14 mouse cellular contexts compared by ENCODE assay signal in the genomic region with DNA sequence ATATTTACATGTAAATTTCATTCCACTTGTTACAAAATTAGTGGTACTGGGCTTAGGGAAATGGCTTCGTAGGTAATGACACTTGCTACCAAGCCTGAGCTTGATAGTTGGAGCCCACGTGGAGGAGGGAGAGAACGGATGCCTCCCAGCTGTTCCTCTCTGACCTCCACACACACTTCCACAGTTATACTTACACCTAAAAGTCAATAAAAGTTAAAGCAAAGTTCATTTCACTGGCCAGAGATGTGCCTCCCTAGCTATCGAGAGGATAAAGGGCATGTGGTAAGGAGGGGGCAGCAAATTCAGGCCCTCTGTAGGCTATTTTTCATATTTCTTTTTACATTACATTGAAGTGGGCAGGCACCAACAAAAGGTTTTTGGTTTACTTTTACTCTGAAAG.
"Had no signal": no experiment of that assay in that cellular context is flagged by ENCODE, and none has a peak within 500 bp of the region (broad histone marks: within the 10 kb centered on the region; RNA-seq: fewer than 3 reads in every experiment).

No protein-coding gene starts in this region.

- DNase-seq: kidney, adult 2 months; kidney, postnatal 10 days; kidney, postnatal 4 days; lung, embryonic 14.5 days; lung, postnatal 10 days; lung, postnatal 4 days; midbrain, embryonic 14.5 days; thymus, adult 18-20 months; thymus, postnatal 14 days had no signal

- H3K4me1 ChIP-seq: neural tube, embryonic 12.5 days had no signal

- H3K27ac ChIP-seq: hindbrain, embryonic 15.5 days; layer of hippocampus, adult 2 months; limb, embryonic 15.5 days; midbrain, embryonic 10.5 days; neural tube, embryonic 12.5 days had no signal

- H3K27me3 ChIP-seq: hindbrain, embryonic 15.5 days; limb, embryonic 15.5 days; neural tube, embryonic 12.5 days had no signal

- H3K4me3 ChIP-seq: hindbrain, embryonic 15.5 days; layer of hippocampus, adult 2 months; limb, embryonic 15.5 days; midbrain, embryonic 10.5 days; neural tube, embryonic 12.5 days had no signal

- H3K9ac ChIP-seq: hindbrain, embryonic 15.5 days; limb, embryonic 15.5 days; lung, embryonic 14.5 days; neural tube, embryonic 12.5 days had no signal

- H3K9me3 ChIP-seq: hindbrain, embryonic 15.5 days; limb, embryonic 15.5 days; midbrain, embryonic 10.5 days; neural tube, embryonic 12.5 days had no signal

- H3K36me3 ChIP-seq: hindbrain, embryonic 15.5 days had no signal

- H3K4me2 ChIP-seq: hindbrain, embryonic 15.5 days; limb, embryonic 15.5 days; lung, embryonic 14.5 days; neural tube, embryonic 12.5 days had no signal
